Mouse (Mus musculus): ENCODE data around the gene Mfsd5. TPM values are rescaled to one million over a fixed set of nuclear protein-coding genes. Genes with fewer than 3 reads are reported as not detected.

Mfsd5 gene
- total RNA-seq, 2 experiments from 2014 or later, result 18.9 to 20.0 TPM

DNA sequence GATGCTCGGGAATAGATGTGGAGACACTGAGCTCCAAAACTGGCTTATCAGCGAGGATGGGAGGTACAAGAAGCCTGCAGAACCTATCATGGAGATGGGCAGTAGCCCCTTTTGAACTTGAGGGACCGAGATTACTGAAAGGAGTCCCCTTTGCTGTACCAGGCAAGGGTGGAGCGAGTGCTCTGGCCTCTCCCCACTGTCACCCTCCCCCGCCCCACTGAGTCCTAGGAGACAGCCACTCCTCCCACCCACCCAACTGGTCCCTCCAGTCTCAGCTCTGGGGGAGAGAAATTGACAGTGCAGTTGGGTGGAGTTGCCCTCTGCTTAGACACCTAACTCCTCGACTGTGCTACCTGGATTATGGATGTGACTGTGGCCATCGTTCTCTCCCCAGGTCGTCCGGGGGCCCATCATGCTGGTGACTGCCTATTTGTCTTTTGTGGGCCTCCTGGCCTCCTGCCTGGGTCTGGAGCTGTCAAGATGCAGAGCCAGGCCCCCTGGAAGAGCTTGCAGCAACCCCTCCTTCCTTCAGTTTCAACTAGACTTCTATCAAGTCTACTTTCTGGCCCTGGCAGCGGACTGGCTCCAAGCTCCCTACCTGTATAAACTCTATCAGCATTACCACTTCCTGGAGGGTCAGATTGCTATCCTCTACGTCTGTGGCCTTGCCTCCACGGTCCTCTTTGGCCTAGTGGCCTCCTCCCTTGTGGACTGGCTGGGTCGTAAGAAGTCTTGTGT, 698 bp downstream of the Mfsd5 start:
- DNase-seq (ENCODE audit: low spot score in 2 of 2), result no peak

DNA sequence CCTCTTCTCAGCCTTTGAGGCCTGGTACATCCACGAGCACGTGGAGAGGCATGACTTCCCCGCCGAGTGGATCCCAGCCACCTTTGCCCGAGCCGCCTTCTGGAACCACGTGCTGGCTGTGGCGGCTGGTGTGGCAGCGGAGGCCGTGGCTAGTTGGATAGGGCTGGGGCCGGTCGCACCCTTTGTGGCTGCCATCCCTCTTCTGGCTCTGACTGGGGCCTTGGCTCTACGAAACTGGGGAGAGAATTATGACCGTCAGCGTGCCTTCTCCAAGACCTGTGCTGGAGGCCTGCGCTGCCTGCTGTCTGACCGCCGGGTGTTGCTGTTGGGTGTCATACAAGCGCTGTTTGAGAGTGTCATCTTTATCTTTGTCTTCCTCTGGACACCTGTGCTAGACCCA, 1.4 kb downstream of the Mfsd5 start:
- no peak for DNase-seq (ENCODE audit: low spot score in 2 of 2)

DNA sequence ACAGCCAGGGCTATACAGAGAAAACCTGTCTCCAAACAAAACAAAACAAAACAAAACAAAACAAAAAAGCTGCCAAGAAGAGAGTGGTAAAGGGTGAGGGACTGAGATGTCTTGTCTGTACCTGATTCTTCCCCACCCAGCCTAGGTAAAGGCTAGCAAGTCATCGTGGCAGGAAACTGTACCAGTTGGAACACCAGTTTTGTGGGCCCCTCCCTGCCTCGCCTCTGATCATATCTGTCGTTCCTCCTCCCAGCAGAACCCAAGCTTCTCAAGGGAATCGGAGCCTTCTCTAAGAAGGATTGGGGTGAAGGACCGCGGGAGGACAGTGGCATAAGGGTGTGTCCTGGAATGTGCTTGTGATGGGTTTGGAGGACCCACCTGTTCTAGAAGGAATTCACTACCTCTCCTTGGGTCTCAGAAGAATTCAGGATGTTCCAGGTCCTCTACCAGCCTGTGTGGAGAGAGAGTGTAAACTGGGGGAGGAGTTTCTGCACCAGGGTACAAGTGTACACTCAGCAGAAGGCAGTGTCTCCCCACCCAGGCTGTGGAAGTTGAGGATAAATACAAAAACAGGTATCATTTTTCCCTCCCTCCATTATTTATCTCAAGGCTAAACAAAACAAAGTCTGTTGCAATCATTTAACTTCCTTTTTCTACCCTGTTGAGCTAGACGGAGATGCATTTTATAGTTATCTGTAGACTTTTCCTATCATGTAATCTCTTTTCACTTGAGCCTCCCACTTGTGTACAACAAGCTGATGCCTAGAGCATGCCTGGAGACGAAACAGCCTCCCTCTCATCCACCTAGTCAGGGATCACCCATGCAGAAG, 3.4 kb downstream of the Mfsd5 start:
- DNase-seq (ENCODE audit: low spot score in 2 of 2), result no peak

DNA sequence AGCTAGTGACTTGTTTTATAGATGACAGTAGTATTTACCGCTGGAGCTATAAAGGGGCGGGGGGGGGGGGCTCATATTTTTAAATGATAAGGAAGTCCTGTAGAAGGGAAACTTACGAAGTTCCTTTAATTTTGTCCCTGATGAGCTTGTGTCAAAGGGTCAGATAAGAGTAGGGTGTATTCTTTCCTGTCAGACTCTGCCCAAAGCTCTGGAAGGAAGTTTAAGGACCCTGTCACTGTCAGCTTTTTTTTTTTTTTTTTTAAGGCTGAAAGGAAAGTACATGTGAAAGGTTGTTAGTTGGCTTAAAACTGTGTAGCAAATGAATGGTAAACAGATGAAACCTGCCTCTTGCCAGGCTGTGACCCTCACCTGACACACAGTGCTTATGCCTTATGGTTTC, 4.4 kb downstream of the Mfsd5 start:
- DNase-seq (ENCODE audit: low spot score in 2 of 2), result no peak

DNA sequence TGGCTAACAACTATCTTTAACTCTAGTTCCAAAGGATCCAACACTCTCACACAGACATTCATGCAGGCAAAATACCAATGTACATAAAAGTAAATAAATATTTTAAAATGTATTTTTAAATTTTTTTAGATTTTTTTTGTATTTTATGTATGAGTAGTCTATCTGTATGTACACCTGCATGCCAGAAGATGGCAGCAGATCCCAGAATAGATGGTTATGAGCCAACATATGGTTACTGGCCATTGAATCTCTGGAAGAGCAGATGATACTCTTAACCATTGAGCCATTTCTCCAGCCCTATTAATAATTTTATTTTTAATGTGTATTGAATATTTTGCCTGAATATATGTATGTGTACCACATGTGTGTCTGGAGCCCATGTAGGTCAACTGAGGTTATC, 8.1 kb downstream of the Mfsd5 start:
- DNase-seq (ENCODE audit: low spot score in 2 of 2), result no peak

DNA sequence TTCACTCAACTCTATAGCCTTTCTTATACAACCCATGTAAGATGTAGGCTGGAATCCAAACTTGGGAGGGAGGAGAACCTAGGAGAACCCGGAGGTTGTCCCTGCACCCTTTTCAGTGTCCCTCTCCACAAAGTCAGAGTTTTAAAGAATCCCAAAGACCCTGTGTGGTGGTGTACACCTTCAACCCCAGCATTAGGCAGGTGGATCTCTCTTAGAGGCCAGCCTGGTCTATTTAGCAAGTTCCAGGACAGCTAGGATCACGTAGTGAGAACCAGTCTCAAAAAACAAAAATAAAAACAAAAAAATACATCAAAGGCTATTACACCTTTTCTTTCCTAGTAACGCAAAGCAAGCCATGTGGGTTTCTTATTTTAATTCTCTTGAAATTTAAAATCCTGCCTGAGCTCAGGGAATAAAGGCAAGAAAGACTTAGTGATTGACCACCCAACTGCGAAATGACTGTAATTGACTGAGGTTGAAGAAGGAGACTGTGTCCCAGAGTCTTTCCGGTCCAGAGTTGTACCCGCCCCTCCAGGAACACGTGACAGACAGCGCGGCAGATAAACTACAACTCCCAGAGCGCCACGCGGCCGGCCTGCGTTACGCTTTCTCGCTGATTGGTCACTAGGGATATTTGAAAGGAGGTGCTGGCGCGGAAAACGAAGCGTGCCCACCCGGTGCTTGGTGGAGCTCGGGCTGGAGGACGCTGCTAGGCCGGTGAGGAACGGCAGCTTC, 16.5 kb downstream of the Mfsd5 start, which contains the start of gene Espl1:
Espl1 (plus strand) TSS at position 634 of the 735 bp plus-strand sequence.
- DNase-seq (ENCODE audit: low spot score in 2 of 2), result peak; percentile 86 to 93

DNA sequence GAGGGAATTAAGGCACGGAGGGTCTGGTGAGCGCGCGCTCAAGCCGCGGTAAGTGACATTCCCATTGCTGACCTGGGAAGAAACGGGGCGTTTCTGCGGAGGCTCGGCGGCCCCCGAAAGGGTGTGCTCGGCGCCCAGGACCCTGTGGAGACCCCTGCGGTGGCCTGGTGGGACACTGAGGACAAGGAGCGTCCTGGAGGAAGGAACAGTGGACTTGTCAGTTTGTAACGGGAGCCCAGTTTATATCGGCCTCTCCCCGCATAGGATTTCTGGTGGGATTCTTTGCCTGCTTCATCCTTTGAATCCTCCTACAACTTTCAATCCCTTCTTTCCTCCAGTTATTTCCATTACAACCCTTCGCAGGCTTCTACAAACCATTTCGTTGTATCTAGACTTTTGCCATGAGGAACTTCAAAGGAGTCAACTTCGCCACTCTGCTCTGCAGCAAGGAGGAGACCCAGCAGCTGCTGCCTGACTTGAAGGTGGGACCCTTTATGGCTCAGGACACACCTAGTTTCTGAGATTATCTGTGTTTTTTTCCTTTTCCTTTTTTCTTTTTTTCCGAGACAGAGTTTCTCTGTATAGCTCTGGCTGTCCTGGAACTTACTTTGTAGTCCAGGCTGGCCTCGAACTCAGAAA, 17.2 kb downstream of the Mfsd5 start:
- no peak for DNase-seq (ENCODE audit: low spot score in 2 of 2)

DNA sequence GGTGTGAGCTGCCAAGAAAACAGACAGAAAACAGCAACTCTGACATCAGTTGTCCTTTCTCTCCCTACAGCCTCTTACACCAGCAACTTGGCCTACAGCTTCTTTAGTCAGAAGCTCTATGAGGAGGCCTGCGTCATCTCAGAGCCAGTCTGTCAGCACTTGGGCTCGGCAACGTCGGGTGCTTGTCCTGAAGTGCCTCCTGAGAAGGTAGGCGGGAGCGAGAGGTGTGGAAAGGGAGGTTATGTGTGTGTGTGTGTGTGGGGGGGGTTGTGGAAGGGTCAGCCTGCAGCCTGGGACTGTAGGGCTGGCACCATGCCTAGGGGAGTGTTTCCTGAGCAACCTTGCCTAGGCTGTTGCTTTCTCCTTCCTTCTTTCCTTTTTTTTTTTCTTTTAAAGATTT, 23.3 kb downstream of the Mfsd5 start:
- no peak for DNase-seq (ENCODE audit: low spot score in 2 of 2)

DNA sequence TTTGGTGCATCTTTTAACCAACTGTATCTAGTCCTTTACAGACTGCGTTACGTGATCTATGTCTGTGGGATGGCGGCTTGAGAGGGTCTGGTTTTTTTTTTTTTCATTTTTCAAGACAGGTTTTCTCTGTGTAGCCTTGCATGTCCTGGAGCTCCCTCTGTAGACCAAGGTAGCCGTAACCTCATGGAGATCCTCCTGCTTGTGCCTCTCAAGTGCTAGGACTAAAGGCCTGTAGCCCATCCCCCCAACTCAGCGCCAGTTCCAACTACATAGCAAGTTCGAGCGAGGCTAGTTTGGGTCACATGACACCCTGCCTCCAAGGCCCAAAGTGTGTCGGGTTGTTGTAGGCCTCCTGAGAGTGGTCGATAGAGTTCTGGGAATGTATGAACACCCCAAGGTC, 29.5 kb downstream of the Mfsd5 start:
- no peak for DNase-seq (ENCODE audit: low spot score in 2 of 2)

DNA sequence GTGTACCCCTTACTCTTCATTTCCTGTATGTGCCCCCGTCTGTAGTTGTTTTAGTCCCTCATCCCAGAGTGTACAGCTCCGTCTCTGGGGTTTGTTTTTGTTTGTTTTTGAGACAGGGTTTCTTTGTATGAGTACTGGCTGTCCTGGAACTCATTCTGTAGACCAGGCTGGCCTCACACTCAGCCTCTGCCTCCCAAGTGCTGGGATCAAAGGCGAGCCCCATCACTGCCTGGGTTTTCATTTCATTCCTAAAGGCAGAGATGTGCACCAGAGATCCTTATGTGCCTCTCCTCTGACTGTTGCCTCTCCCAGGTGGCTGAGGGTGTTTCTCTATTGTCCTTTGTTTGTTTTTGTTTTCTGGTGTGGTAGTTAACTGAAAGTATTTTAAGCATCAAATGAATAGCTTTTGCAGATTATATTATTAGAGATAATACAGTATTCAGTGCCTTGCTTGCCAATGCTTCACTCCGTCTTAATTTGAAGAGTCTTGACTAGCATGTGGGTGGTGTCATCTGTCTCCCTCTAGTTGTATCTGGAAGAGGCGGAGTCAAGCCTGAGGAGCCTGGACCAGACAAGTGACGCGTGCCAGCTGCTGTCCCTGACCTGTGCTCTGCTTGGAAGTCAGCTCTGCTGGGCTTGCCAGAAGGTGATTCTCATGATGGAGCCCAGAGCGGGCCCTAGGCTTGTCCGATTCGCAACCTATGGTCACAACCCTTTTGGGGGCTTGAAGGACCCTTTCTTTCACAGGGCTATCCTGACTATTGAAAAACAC, 31.0 kb downstream of the Mfsd5 start:
- DNase-seq (ENCODE audit: low spot score in 2 of 2), result no peak

DNA sequence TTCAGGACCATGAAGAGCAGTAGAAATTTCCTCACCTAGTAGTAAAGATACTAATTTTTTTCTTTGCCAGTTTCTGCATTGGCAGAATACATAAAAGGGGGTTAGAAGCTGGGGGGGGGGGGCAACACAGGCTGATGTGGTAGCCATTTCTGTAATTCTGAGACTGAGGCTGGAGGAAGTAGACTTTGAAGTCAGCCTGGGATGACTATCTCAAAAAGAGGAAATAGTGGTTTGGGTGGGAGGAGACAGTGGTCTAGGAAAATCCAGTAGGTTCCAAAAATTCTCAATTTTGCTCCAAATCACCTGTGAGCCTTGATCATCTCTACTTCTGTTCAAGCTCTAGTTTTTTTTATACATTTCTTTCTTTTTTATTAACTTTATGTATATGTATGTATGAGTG, 32.2 kb downstream of the Mfsd5 start:
- no peak for DNase-seq (ENCODE audit: low spot score in 2 of 2)

DNA sequence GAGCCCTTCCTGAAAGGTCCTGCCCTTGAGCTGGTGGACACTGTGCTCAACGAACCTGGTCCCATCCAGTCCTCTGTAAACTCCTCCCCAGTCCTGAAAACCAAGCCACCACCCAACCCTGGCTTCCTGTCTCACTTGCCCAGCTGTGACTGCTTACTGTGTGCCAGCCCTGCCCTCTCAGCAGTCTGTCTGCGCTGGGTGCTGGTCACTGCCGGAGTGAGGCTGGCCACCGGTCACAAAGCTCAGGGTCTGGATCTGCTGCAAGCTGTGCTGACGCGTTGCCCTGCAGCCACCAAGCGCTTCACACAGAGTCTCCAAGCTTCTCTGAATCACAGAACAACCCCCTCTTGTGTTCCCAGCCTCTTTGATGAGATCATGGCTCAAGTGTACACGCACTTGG, 36.0 kb downstream of the Mfsd5 start:
- DNase-seq (ENCODE audit: low spot score in 2 of 2), result no peak

DNA sequence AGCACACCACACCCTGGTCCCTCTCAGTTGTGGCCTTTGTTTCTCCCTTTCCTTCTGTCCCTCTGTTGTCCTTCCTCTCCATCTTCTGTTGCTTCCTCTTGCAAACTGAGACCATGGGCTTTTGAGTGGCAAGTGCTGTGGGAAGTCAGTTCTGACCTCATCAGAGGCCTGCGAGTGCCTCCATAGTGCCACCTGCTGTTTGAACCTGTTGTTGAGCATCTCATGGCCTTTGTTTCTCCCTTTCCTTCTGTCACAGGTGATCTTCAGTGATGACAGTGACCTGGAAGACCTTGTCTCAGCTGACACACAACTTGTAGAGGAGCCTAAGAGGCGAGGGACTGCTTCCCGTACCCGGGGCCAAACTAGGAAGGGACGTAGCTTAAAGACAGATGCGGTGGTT, 37.0 kb downstream of the Mfsd5 start:
- DNase-seq (ENCODE audit: low spot score in 2 of 2), result peak in 1 of 2 experiments; percentile 49

DNA sequence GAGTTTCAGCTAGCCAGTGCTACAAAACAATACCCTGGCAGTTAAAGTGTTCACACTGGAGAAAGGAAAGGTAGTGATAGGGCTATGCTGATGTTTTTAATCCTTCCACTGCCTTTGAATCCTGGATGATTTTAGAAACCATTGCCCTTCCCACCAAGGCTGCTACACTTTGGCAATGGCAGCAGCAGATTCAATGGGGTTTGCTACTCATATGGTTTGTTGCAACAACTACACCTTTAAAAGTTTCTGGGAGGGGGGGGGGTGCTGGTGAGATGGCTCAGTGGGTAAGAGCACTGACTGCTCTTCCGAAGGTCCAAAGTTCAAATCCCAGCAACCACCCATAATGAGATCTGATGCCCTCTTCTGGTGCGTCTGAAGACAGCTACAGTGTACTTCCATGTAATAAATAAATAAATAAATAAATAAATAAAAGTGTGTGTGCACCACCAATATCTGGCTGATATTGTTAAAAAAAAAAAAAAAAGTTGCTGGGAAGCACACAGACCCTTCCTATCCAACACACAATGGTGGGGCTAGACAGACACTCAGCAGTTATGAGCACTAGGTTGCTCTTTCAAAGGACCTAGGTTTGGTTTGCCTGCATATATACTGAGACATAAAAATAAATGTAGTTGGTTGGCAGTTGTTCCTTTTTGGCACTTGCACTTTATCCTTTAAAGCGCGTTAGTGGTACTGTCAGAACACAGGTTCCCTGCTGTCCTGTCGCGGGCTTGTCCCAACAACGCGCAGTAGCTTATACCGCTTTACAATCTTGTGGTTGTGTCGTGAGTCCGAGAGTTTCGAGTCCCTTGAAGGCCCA, 45.6 kb downstream of the Mfsd5 start:
- no peak for DNase-seq (ENCODE audit: low spot score in 2 of 2)

DNA sequence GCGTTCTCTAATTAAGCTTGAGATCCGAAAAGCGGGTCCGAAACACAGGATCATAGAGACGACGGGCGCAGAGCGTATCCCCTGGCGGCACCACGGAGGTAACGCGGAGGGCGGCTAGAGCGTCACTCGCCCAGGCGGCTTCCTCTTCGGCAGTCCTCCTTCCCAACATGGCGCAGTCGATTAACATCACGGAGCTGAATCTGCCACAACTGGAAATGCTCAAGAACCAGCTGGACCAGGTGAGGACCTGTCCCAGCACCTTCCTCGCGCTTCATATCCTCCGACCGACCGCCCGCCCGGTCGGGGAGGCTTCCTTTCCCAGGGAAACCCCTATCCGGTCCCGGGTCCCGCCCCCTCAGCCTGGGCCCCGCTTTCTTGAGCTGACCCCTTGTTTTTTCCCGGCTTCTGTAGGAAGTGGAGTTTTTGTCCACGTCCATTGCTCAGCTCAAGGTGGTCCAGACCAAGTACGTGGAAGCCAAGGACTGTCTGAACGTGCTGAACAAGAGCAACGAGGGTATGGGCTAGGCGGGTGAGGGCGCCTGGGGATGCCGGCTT, 46.8 kb downstream of the Mfsd5 start, which contains the start of gene Pfdn5:
Pfdn5 (plus strand) TSS at position 95 of the 555 bp plus-strand sequence.
- peak; percentile 65 to 88 for DNase-seq (ENCODE audit: low spot score in 2 of 2)

DNA sequence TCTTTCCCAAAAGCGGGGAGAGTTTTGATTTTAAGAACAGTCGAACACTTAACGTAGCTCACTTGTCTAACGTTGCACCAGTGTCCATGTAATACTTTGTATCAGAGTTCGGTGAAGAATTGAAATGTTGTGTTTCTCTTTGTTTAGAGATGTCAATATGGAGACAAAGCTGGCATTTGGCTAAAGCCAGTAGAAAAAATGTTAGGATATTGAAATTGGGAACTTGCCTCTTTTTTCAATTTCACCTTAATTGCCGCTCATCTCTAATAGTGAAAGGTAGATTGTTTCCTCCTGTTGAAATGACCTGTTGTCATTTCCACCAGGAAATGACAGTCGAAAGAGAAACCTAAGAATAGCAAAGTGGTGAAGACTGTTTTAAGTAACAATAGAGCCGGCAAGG, 47.6 kb downstream of the Mfsd5 start:
- DNase-seq (ENCODE audit: low spot score in 2 of 2), result no peak
